Mouse (Mus musculus): ENCODE measurements around the gene Zfp605.
A peak's percentile ranks its signal among the peaks of the same experiment; 100 is the strongest.
"Not testable (repeated sequence)": the region's sequence is repeated elsewhere in the genome, so short reads cannot be mapped to it uniquely, and the experiment has no call there.

The Zfp605 gene

GRCm38 (mm10) chr5:110109991-110110441, at the start of gene Zfp605:
TSS of gene Zfp605 (plus strand) at chr5:110110092.
- peak; percentile 90 for DNase-seq (ENCODE audit: low spot score)

- not testable (repeated sequence) for DNase-seq (ENCODE audit: low spot score)
These were observed 37.5 kb upstream of the Zfp605 start, which contains the start of gene Gm17655 for GRCm38 (mm10) chr5:110072413-110072812. TSS of gene Gm17655 (minus strand) at chr5:110072513.

DNA sequence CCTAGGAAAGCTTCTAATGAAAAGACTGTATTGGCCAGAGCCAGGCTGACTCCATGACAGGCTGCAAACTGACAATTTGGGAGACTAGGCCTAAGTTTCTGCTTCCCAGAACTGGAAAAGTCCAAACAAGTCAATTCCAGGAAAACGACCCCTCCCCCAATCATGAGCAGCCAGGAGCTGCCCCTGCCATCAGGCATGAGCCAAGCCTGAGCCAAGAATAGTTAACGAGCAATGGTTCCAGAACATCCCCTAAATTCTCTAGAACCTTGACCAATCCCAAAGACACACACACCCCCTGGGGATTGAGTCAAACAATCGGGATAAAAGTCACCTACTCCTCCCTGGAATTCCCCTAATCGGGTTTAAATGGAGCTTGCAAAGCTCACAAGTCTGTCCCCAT, 26.9 kb upstream of the Zfp605 start:
- DNase-seq (ENCODE audit: low spot score), result no peak

GRCm38 (mm10) chr5:110086161-110086866, 23.6 kb upstream of the Zfp605 start:
- DNase-seq (ENCODE audit: low spot score), result peak; percentile 17

DNA sequence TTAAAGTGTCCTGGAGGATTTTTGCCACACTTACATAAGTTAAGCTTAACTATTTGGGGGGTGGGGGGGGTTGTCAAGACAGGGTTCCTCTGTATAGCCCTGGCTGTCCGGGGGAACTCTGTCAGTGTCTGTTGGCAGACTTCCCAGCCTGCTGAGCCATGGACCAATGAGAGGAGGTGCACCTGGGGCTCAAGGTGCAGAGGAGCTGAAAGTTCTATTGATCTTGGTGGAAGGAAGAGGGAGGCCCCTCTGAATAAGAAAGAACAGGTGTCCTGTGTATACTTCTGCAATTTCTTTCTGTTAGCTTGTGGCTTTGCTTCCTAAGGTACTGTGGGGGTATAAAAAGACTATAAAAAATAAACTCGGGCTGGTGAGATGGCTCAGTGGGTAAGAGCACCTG, 18.3 kb upstream of the Zfp605 start:
- no peak for DNase-seq (ENCODE audit: low spot score)

DNA sequence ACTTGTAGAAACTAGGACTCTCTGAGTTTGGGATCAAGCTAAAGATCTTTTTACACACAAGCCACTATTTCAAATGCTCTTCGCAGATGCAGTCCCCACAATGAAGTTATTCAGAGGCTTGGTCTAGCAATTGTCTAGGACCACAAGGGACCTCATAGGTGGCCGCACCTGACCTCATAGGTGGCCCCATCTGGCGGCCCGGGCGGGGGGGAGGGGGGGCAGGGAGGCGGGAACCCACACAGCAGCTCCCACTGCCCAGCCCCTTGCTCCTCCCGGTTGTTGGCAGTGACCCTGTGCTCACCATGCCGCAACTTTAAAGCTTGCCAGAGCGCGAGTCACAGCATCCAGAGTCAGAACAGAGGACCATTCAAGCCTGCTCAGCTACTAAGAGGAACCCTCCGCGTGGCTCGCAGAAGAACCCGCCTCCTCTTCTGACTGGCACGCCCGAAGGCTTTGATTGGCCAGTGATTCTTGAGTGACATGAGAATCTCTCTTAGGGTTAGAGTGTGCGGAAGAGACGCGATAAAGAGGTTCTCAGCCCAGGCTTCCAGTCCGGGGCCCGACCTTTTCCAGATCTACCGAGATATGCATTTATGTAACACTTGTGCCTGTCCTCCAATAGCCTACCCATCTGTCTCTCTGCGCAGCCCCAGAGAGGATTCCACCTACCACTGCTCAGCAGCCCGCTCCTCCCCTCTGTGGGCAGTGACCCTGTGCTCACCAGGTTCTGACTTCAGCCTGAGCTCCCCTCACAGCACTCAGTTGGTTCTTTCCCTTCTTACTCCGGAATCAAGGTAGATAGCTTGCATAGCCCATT, 15.7 kb upstream of the Zfp605 start, which contains the start of gene Gm35315:
Gene Gm35315, minus strand, starts transcription at position 391 of the 817 bp plus-strand sequence.
- peak; percentile 94 for DNase-seq (ENCODE audit: low spot score)

DNA sequence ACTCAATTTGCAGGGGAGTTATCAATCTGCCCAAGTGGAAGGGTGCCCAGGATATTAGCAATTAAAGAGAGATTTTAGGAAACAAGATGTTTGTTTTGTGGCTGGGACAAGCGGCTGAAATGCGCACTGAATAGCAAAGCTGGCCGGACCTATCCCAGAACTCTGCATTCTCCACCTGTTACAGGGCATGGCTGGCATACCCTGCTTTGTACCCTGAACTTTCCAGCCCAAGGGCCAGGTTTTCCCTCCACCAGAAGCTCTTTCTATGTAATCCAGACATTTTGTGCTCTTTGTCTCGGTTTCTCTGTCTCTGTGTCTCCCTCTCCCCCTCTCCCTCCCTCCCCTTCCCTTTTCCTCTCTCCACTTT, 15.1 kb upstream of the Zfp605 start:
- no peak for DNase-seq (ENCODE audit: low spot score)

GRCm38 (mm10) chr5:110098991-110099477, 10.9 kb upstream of the Zfp605 start:
- peak; percentile 5 for DNase-seq (ENCODE audit: low spot score)

DNA sequence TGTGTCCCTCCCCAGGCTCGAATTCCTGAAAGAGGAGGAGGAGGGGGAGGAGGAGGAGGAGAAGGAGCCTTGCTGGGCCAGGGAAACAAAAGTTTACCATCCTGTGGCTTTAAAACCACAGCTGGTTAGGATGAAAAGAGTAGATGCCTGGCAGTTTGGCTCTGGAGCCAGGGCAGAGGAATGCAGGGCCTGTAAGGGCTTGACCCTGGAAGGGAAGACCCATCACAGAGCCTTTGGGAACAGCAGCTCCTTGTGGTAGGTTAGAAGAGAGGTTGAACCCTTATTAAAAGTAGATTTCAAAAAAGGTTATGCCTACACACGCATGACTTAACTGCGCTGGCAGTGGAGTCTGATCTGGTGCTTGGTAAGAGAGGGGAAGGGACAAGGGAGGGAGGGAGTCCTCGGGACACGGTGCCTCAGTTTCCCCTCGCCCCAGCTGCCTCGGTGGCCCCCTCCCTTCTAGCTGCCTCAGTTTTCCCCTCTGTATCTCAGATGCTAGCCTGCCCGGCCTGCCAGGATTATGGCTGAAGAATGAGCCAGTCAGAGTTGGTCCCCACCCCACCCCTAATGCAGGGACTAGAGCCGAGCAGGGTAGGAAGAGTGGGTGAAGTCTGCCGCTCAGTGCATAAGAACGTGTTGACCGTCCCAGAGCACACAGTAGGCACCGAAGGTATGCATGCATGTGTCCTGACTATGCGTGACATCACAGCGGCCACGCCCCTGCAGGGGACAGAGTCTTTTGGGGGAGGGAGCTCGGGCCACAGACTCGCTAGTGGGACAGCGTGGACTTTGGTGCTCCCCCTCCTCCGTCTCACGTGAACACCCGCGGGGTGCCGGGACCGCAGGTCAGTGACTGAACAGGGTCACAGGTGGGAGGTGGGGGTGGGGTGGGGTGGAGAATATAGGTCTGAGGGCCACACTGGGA, 10.0 kb upstream of the Zfp605 start, which contains the start of gene Plcxd1:
Gene Plcxd1, plus strand, starts transcription at position 314 of the 925 bp plus-strand sequence.
- DNase-seq (ENCODE audit: low spot score), result peak; percentile 52

- peak; percentile 42 for DNase-seq (ENCODE audit: low spot score)
These were observed 8.8 kb upstream of the Zfp605 start for GRCm38 (mm10) chr5:110100921-110101631.

GRCm38 (mm10) chr5:110101716-110102347, 8.1 kb upstream of the Zfp605 start:
- DNase-seq (ENCODE audit: low spot score), result peak; percentile 31

DNA sequence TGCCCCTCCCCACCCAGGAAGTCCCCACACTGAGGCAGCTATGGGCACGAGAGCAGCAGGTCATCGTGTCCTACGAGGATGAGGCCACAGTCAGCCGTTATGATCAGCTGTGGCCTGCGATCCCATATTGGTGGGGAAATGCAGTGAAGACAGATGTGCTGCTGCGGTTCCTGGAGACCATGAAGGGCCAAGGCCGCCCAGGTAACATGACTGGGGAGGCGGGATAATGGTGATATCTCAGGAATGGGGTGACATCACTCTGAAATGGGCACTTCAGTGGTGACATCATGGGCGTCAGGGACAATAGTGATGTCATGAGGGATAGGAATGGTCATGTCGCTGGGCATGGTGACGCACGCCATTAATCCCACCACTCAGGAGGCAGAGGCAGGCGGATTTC, 7.5 kb upstream of the Zfp605 start:
- DNase-seq (ENCODE audit: low spot score), result peak; percentile 4

DNA sequence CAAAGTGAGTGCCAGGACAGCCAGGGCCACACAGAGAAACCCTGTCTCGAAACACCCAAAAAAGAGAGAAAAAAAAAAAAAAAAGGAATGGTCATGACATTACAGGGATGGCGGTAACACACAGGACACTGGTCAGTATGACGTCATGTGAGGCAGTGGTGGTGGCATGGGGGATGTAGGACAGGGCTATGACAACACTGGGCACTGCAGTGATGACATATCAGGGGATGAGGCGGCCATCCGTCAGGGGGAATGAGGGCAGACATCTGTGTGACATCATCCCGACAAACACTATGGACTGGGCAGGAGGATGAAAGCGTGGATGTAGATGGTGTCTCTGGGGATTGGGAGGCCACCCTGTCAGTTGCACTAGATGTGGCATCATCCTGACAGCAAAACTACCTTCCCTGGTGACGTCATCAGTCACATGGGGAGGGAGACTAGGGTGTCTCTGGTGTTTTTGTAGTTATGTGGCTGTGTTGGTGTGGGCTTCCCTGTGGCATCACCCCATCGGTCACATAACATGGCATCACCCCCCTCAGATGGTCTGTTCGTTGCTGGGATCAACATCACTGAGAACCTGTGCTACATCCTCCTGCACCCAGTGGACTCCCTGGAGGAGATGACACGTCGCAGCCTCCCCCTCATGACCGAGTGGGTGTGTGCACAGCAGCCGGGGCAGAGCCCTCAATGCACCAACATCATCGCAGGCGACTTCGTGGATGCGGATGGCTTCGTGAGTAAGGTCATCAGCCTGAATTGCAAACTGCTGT, 6.9 kb upstream of the Zfp605 start:
- no peak for DNase-seq (ENCODE audit: low spot score)

- no peak for DNase-seq (ENCODE audit: low spot score)
These were observed 5.8 kb upstream of the Zfp605 start for GRCm38 (mm10) chr5:110103901-110104615.

DNA sequence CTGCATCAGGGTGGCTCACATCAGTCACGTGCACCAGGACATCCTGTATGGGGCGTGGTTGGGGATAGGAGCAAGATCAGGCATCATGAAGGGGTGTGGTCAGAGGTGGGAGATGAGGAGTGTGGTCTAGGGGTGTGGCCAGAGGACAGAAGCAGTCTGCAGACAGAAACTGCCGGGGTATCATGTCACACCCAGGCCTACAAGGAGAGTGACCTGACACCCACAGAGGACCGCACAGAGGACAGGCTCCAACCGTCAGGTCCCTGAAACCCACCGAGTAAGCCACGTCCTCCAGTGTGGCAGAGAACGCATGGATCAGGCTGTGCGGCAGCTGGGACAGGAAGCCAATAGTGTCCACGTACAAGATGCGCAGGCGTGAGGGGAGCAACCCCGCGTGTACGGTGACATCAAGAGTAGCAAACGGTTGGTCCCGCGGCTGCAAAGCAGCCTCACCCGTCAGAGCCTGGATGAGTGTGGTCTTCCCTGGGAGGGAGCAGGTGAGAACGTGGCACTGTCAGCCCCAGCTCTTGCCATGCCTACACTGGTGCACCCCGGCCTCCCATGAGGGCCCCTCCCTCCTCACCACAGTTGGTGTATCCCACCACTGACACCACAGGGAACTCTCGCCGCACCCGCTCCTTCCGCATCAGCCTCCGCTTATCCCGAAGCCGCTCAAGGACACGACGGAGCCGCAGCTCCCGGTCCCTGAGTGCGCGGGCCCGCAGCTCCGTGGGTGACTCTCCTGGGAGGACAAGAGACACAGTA, 5.1 kb upstream of the Zfp605 start:
- DNase-seq (ENCODE audit: low spot score), result no peak

DNA sequence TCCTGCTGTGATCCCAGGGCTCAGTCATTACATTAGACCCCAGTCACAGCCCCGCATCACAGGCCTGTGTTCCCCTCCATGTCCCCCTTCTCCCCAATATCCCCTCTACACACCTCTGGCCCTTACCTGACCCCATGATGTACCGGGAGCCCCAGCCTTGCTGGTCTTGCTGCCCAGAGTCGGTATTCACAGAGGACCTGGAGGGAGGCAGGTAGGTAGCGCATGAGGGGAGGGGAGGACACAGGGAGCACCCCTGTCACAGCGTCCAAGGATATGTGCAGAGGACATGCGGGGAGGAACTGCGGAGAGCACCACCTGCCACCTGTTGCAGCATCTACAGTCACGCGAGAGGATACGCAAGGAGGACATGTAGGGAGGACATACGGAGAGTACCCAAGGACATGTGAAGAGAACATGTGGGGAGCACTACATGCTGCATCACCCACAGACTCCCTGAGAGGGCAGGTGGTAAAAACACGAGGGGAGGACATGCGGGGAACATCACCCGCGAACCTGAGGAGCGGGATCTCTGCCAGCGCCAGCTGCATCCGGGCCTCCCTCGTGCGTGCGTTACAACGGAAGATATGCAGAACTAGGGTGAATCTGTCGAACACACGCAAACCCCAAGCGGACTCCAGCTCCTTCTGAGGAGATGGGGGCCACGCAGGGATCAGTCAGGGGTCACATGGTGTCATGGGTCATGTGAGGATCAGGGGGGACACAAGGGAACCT, 3.6 kb upstream of the Zfp605 start:
- DNase-seq (ENCODE audit: low spot score), result no peak

GRCm38 (mm10) chr5:110106901-110107564, 2.9 kb upstream of the Zfp605 start:
- peak; percentile 4 for DNase-seq (ENCODE audit: low spot score)

Measured in embryo, embryonic 10 days (tissue).